14 mouse cellular contexts compared by ENCODE assay signal in genomic region chr7:29386349-29386748, GRCm38 (mm10).
A peak's percentile ranks its signal among the peaks of the same experiment; 100 is the strongest.
DNase-seq lines count a peak whose midpoint lies in the region; ATAC-seq and TF ChIP-seq lines count a peak whose summit lies in the region.
"Had no signal": no experiment of that assay in that cellular context is flagged by ENCODE, and none has a peak within 500 bp of the region (broad histone marks: within the 10 kb centered on the region; RNA-seq: fewer than 3 reads in every experiment).

No protein-coding gene starts in this region.

- H3K27me3 ChIP-seq in hindbrain, postnatal 0 days (ENCODE audit: insufficient read depth, low read length): no peaks in the 10 kb centered on the region
- no peaks in the 10 kb centered on the region for H3K27me3 ChIP-seq in hindbrain, embryonic 10.5 days (ENCODE audit: insufficient read depth, poor library complexity, severe bottlenecking)
- H3K27me3 ChIP-seq: embryonic facial prominence, embryonic 12.5 days; forebrain, embryonic 13.5 days; forebrain, embryonic 15.5 days had no signal

- DNase-seq in cerebellum, adult 9-11 months: peak; percentile 52
- DNase-seq in cerebellum, adult 11 months: no peak
- DNase-seq in hindbrain, postnatal 0 days (ENCODE audit: low spot score): no peak
- DNase-seq in hindbrain, embryonic 10.5 days (ENCODE audit: low spot score): no peak
- DNase-seq in brain, adult 2 months (ENCODE audit: low read depth, low spot score): peak; percentile 72
- no peak for DNase-seq in gastrocnemius, postnatal 25 days
- DNase-seq: adrenal gland, adult 2 months; adrenal gland, postnatal 10 days; adrenal gland, postnatal 25 days; forebrain, postnatal 0 days had no signal

- peak overlapping the region; percentile 71; the same call in 1 of the 2 replicates for H3K27ac ChIP-seq in hindbrain, postnatal 0 days
- no peak overlapping the region for H3K27ac ChIP-seq in hindbrain, embryonic 10.5 days
- H3K27ac ChIP-seq: embryonic facial prominence, embryonic 10.5 days; embryonic facial prominence, embryonic 12.5 days had no signal

- no peak for ATAC-seq in hindbrain, postnatal 0 days
- ATAC-seq: forebrain, embryonic 13.5 days; forebrain, embryonic 15.5 days; forebrain, postnatal 0 days had no signal

- TF ChIP-seq CTCF in hindbrain, postnatal 0 days (IDR thresholded peaks at IDR 0.05; ENCODE audit: low read depth): no peak

- peaks cover 14% of the 10 kb centered on the region; the same call in 1 of the 2 replicates for H3K36me3 ChIP-seq in hindbrain, postnatal 0 days (ENCODE audit: insufficient read depth, low read length)
- H3K36me3 ChIP-seq in hindbrain, embryonic 10.5 days: peaks cover 53% of the 10 kb centered on the region

- no peak overlapping the region for H3K9ac ChIP-seq in hindbrain, postnatal 0 days (replicated peaks; ENCODE audit: low read length)
- H3K9ac ChIP-seq: embryonic facial prominence, embryonic 12.5 days; forebrain, embryonic 13.5 days; forebrain, embryonic 15.5 days; forebrain, postnatal 0 days had no signal

- H3K4me1 ChIP-seq in hindbrain, postnatal 0 days (ENCODE audit: insufficient read depth, low read length): no peaks in the 10 kb centered on the region
- peaks cover 7% of the 10 kb centered on the region; the same call in 1 of the 2 replicates for H3K4me1 ChIP-seq in hindbrain, embryonic 10.5 days (replicated peaks)
- H3K4me1 ChIP-seq: embryonic facial prominence, embryonic 12.5 days had no signal

- H3K4me2 ChIP-seq in hindbrain, postnatal 0 days (ENCODE audit: low read depth, low read length): no peak overlapping the region
- H3K4me2 ChIP-seq: embryonic facial prominence, embryonic 12.5 days; forebrain, embryonic 13.5 days; forebrain, embryonic 15.5 days had no signal

- no peaks in the 10 kb centered on the region for H3K9me3 ChIP-seq in hindbrain, postnatal 0 days (ENCODE audit: low read length)
- no peaks in the 10 kb centered on the region for H3K9me3 ChIP-seq in hindbrain, embryonic 10.5 days
- H3K9me3 ChIP-seq: embryonic facial prominence, embryonic 10.5 days; embryonic facial prominence, embryonic 12.5 days; forebrain, embryonic 13.5 days; forebrain, embryonic 15.5 days had no signal

- 68% methylated on average over 13 of the region's 13 CpGs for WGBS in hindbrain, postnatal 0 days
- WGBS in hindbrain, embryonic 10.5 days: 93% methylated on average over 13 of the region's 13 CpGs

- H3K4me3 ChIP-seq in hindbrain, postnatal 0 days (ENCODE audit: low read length): no peak overlapping the region
- no peak overlapping the region for H3K4me3 ChIP-seq in hindbrain, embryonic 10.5 days
- H3K4me3 ChIP-seq: embryonic facial prominence, embryonic 10.5 days; embryonic facial prominence, embryonic 12.5 days; forebrain, embryonic 13.5 days; forebrain, embryonic 15.5 days had no signal

Comparison
In these comparisons a context has a peak if more than half of its experiments do, and no peak if none do; other contexts are left out.
1. DNase-seq: peak in cerebellum, adult 9-11 months (single experiment) and brain, adult 2 months (single experiment); none in cerebellum, adult 11 months (single experiment), hindbrain, postnatal 0 days (single experiment), hindbrain, embryonic 10.5 days (single experiment) and gastrocnemius, postnatal 25 days (single experiment).